Mouse (Mus musculus) cerebellum, adult 2 months (tissue): ENCODE results near the gene Ano1. TPM values are rescaled to one million over a fixed set of nuclear protein-coding genes. Genes with fewer than 3 reads are reported as not detected.

ENCODE experiments used
- DNase-seq, 2 experiments: peaks; one replicate each; pipeline ENCODE4 v3.0.0; 2021
- H3K27ac ChIP-seq: fragments of 200-500 bp; 2 replicates; pipeline ENCODE4 v1.5.1; 2012; ENCODE audit warnings: low read length, control low read depth, inconsistent platforms; ENCODE audit not compliant: insufficient read depth
- H3K27me3 ChIP-seq: fragments of 200-500 bp; 2 replicates; pipeline ENCODE4 v1.6.1; 2012; ENCODE audit warnings: inconsistent platforms, mild to moderate bottlenecking, low read length, moderate library complexity; ENCODE audit not compliant: control insufficient read depth, insufficient read depth
- H3K4me1 ChIP-seq: fragments of 200-500 bp; 2 replicates; pipeline ENCODE4 v1.6.1; 2011; ENCODE audit warnings: low read length; ENCODE audit not compliant: control insufficient read depth, insufficient read depth
- H3K4me3 ChIP-seq: fragments of 200-500 bp; replicated peaks from 2 replicates; pipeline ENCODE3; 2011; ENCODE audit warnings: mild to moderate bottlenecking, low read depth, low read length, control low read depth; ENCODE audit not compliant: insufficient read depth
- CTCF ChIP-seq: fragments of 200-500 bp; IDR thresholded peaks from 2 replicates; pipeline ENCODE4 v1.5.1; 2011; ENCODE audit warnings: low read depth, mild to moderate bottlenecking, control low read depth, low read length, moderate library complexity, borderline replicate concordance; ENCODE audit not compliant: insufficient read depth
- POLR2A ChIP-seq: fragments of 200-500 bp; IDR thresholded peaks from 2 replicates; pipeline ENCODE4 v1.6.1; 2011; ENCODE audit warnings: low read length, control low read depth, borderline replicate concordance; ENCODE audit not compliant: insufficient read depth
- WGBS: fragments of 180-500 bp; shearing (Covaris S2); methylation state at CpG from one replicate; pipeline ENCODE4 v1.1.7; 2018; 5-methylcytosine and 5-hydroxymethylcytosine counted together
- polyA plus RNA-seq: library from polyadenylated mRNA; depleted of rRNA; stranded (reverse); fragments of >200 nt; gene quantifications from 2 replicates; pipeline ENCODE4 v1.2.3, GENCODE M21; 2012

The Ano1 gene
- polyA plus RNA-seq, 1 experiment = 3.7 TPM

DNA sequence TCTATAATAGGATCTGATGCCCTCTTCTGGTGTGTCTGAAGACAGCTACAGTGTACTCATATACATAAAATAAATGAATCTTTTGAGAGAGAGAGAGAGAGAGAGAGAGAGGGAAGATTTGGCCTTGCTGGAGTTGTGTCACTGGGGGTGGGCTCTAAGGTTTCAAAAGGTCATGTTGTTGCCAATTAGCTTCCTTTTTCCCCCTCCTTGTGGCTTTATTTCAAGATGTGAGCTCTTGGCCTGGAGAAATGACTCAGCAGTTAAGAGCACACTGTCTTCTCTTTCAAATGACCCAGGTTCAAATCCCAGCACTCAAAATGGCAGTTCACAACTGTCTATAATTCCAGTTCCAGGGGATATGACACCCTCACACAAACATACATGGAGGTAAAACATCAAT, 183.7 kb downstream of the Ano1 start:
- DNase-seq = no peak
- no peaks in the 10 kb centered on the region; the same call in 1 of the 2 replicates for H3K27me3 ChIP-seq
- H3K27ac ChIP-seq = no peak overlapping the region
- no peak overlapping the region for H3K4me3 ChIP-seq
- H3K4me1 ChIP-seq = peaks cover 8% of the 10 kb centered on the region
- TF ChIP-seq CTCF (no peak), POLR2A (no peak)

GRCm38 (mm10) chr7:144566921-144567682, 184.7 kb downstream of the Ano1 start:
- Histone ChIP-seq H3K4me1 (peaks cover 8% of the 10 kb centered on the region), H3K27me3 (no peaks in the 10 kb centered on the region), H3K4me3 (no peak overlapping the region), H3K27ac (no peak overlapping the region)
- 79% methylated on average over 3 of the region's 3 CpGs for WGBS
- no peak for TF ChIP-seq POLR2A
- no peak for TF ChIP-seq CTCF
- DNase-seq = no peak

GRCm38 (mm10) chr7:144563456-144564155, 188.2 kb downstream of the Ano1 start:
- Histone ChIP-seq H3K4me1 (peaks cover 8% of the 10 kb centered on the region), H3K27ac (no peak overlapping the region), H3K27me3 (no peaks in the 10 kb centered on the region), H3K4me3 (no peak overlapping the region)
- no peak for TF ChIP-seq POLR2A
- peak in 1 of 2 experiments; percentile 40 for DNase-seq
- WGBS = 18% methylated on average over 9 of the region's 9 CpGs

GRCm38 (mm10) chr7:144562016-144562415, 189.8 kb downstream of the Ano1 start:
- 46% methylated on average over 3 of the region's 3 CpGs for WGBS
- TF ChIP-seq POLR2A = no peak
- H3K4me1 ChIP-seq = peaks cover 8% of the 10 kb centered on the region
- DNase-seq = no peak
- no peaks in the 10 kb centered on the region for H3K27me3 ChIP-seq
- H3K4me3 ChIP-seq = no peak overlapping the region
- H3K27ac ChIP-seq = no peak overlapping the region

DNA sequence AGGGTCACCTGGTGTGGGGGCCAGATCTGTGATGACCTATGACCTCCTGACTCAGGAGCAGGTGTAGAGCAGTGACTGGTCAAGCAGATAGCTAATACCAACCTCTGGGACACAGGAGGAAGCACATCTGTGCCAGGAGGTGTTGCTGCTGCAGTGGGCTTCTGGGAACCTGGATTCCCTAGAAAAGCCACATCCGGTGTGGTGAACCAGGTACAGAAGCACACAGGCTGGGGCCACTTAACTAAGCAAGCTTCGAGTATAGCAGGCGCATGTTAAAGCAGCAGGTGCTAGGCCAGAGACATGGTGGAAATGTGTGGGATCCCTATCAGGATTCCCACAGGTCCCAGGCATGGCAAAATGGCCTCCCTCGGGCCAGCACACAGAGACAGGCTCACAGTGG, 191.2 kb downstream of the Ano1 start:
- no peak for DNase-seq
- Histone ChIP-seq H3K27me3 (no peaks in the 10 kb centered on the region), H3K27ac (no peak overlapping the region), H3K4me3 (no peak overlapping the region), H3K4me1 (peaks cover 8% of the 10 kb centered on the region)
- TF ChIP-seq CTCF = no peak
- no peak for TF ChIP-seq POLR2A
- 82% methylated on average over 4 of the region's 4 CpGs for WGBS

- Histone ChIP-seq H3K4me1 (peaks cover 4% of the 10 kb centered on the region), H3K27me3 (no peaks in the 10 kb centered on the region), H3K27ac (no peak overlapping the region), H3K4me3 (no peak overlapping the region)
- no peak for TF ChIP-seq CTCF
- no peak for TF ChIP-seq POLR2A
- 57% methylated on average over 6 of the region's 6 CpGs for WGBS
- no peak for DNase-seq
Observed at GRCm38 (mm10) chr7:144558552-144558951, 193.2 kb downstream of the Ano1 start.

GRCm38 (mm10) chr7:144554123-144554472, 197.7 kb downstream of the Ano1 start:
- TF ChIP-seq CTCF (no peak), POLR2A (no peak)
- peak overlapping the region; percentile 63 for H3K4me3 ChIP-seq
- WGBS = 22% methylated on average over 8 of the region's 8 CpGs

DNA sequence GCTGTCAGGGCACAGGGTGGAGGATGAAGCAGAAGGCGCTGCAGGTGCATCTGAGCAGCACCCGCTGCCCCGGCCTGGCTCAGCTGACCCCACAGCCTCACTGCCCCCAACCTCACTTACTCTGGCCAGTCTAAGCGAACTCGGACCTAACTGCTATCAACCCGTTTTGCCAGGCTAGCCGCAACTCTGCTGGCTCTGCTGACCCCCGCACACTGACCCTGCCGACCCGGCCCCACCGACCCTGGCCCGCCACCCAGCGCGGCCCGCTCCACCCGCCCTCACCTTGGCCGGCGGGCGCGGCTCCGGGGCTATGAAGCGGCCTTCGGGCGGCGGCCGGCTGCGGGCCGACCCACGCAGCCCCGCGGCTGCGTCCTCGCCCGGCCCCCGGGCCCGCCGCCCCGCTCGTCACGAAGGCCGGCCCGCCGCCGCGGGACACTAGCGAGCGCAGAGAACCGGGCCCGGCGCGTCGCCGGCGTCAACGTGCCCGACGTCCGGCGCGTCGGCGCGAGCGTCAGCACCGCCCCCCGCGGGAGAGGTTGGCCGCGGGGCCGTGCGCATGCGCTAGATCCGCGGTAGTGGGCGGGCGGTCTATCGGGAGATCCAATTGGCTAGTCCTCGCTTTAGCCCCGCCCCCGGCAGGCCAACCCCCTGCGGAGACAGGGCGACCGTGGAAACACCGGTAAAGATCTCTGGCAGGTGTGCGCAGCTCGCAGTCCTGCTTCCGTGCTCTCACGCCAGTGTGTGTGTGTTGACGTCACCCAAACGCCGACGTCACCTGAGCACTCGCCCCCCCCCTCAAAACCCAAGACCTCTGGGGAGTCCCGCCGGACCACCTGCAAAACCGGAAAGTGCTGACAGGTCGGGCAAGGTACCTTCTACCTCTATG, 198.3 kb downstream of the Ano1 start, which contains the start of gene Ppfia1:
Gene Ppfia1 (minus strand): TSS at position 493 of the 886 bp plus-strand sequence.
- Histone ChIP-seq H3K4me3 (peak within 1 kb of the TSS; percentile 95), H3K27me3 (no peaks in the 10 kb centered on the region), H3K4me1 (peaks cover 18% of the 10 kb centered on the region), H3K27ac (peak within 1 kb of the TSS; percentile 82)
- TF ChIP-seq POLR2A = peak; percentile 88; the same call in 1 of the 2 replicates
- TF ChIP-seq CTCF = no peak
- peak; percentile 99 to 100 for DNase-seq
- WGBS = under 1% methylated on average over 95 of the region's 97 CpGs

More at GRCm38 (mm10) chr7:144554123-144554472, 197.7 kb downstream of the Ano1 start:
- Histone ChIP-seq H3K4me1 (peaks cover 18% of the 10 kb centered on the region), H3K27ac (peak overlapping the region; percentile 82), H3K27me3 (no peaks in the 10 kb centered on the region)
- no peak for DNase-seq
